Mouse (Mus musculus) ES-E14 (cell line): ENCODE measurements around the gene Atp5s.

Experiments
- CHD2 ChIP-seq: IDR thresholded peaks from 2 replicates; pipeline ENCODE4 v1.6.1; 2014; ENCODE audit warnings: mild to moderate bottlenecking, low read depth, low read length, inconsistent platforms
- HCFC1 ChIP-seq: IDR thresholded peaks from 2 replicates; pipeline ENCODE4 v1.6.1; 2012; ENCODE audit warnings: low read length, inconsistent platforms, borderline replicate concordance; ENCODE audit not compliant: insufficient read depth
- MAFK ChIP-seq: IDR thresholded peaks from 2 replicates; pipeline ENCODE4 v1.6.1; 2014; ENCODE audit warnings: mild to moderate bottlenecking, low read depth, low read length, inconsistent platforms; ENCODE audit not compliant: insufficient read depth
- ZC3H11A ChIP-seq: IDR thresholded peaks from 2 replicates; pipeline ENCODE4 v1.6.1; 2012; ENCODE audit warnings: low read depth, mild to moderate bottlenecking, inconsistent platforms, low read length, borderline replicate concordance
- ZNF384 ChIP-seq: IDR thresholded peaks from 2 replicates; pipeline ENCODE4 v1.6.1; 2012; ENCODE audit warnings: low read depth, low read length, inconsistent platforms

DNA sequence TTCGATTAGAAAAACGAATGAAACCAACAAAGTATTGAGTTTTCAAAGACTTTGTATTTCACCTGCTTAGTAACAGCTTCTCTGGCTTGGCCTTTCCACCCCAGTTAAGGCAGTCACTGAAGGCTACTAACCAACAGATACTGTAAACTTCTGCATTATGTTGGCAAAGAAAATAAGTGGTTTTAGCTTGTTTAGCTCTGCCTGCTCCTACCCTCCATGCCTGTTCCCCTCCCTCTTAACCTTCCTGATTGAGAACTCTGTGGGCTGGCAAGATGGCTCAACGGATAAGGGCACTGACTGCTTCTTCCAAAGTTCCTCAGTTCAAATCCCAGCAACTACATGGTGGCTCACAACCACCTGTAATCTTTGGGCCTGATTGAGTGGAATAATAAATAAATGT, 9.2 kb downstream of the Atp5s start:
- TF ChIP-seq ZC3H11A = no peak
- TF ChIP-seq MAFK = no peak
- no peak for TF ChIP-seq CHD2
- TF ChIP-seq ZNF384 = no peak
- no peak for TF ChIP-seq HCFC1
